Mouse (Mus musculus): Measurements from ENCODE around the gene Htr2c. TPM values are rescaled to one million over a fixed set of nuclear protein-coding genes. Genes with fewer than 3 reads are reported as not detected.

Htr2c gene
- 0.08 TPM in 1 of 2 replicates, not detected in the other for polyA plus RNA-seq (2016; fragmentation: Nextera tagmentation; extraction: Ambion mirVana)

- Histone ChIP-seq H3K27me3 (peaks cover 54% of the 10 kb centered on the region), H3K9ac (replicated peaks) (no peak within 1 kb of the TSS), H3K27ac (no peak within 1 kb of the TSS), H3K4me2 (peak within 1 kb of the TSS; percentile 57), H3K4me1 (replicated peaks) (no peaks in the 10 kb centered on the region), H3K36me3 (no peaks in the 10 kb centered on the region), H3K4me3 (replicated peaks) (peak within 1 kb of the TSS; percentile 31), H3K9me3 (no peaks in the 10 kb centered on the region)
- no peak; the same call in 1 of the 2 replicates for ATAC-seq (ENCODE audit: insufficient number of reproducible peaks, insufficient read depth, low FRiP score, low TSS enrichment, low read depth)
- 16% methylated on average over 27 of the region's 27 CpGs for WGBS
Measured at GRCm38 (mm10) chrX:146962258-146962913, at the start of gene Htr2c. TSS of gene Htr2c (plus strand) at chrX:146962513.

GRCm38 (mm10) chrX:146928251-146928650 is 34.1 kb upstream of the Htr2c start:
- no peaks in the 10 kb centered on the region for H3K4me1 ChIP-seq (replicated peaks)
- H3K4me2 ChIP-seq, result no peak overlapping the region
- no peak overlapping the region for H3K27ac ChIP-seq
- ATAC-seq (ENCODE audit: insufficient number of reproducible peaks, insufficient read depth, low FRiP score, low TSS enrichment, low read depth), result no peak
- H3K4me3 ChIP-seq (replicated peaks), result no peak overlapping the region
- H3K27me3 ChIP-seq, result no peaks in the 10 kb centered on the region
- WGBS, result 50% methylated on average over 1 of the region's 1 CpGs
- H3K9ac ChIP-seq (replicated peaks), result no peak overlapping the region
- H3K36me3 ChIP-seq, result no peaks in the 10 kb centered on the region
- H3K9me3 ChIP-seq, result no peaks in the 10 kb centered on the region

DNA sequence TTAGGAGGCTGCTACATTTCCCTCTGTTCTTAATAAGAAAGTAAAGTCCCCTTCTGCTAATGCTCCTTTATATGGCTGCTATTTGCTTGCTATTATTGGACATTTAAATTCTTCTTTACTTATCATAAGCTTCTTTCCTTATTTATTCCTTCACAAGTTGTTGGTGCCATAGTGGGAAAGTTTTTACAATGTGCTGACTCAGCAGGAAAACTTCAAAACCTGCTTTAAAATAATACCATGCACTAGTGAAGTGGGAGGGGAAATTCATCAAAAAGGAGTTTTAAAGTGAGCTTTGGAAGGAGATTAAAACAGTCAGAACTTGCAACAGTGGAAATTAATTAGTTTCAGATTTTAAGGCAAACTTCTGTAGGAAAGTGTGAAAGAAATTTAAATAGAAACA is 26.0 kb upstream of the Htr2c start:
- Histone ChIP-seq H3K4me1 (replicated peaks) (no peaks in the 10 kb centered on the region), H3K9me3 (no peaks in the 10 kb centered on the region), H3K27me3 (no peaks in the 10 kb centered on the region), H3K36me3 (no peaks in the 10 kb centered on the region), H3K27ac (no peak overlapping the region), H3K4me3 (replicated peaks) (no peak overlapping the region), H3K9ac (replicated peaks) (no peak overlapping the region), H3K4me2 (no peak overlapping the region)
- ATAC-seq (ENCODE audit: insufficient number of reproducible peaks, insufficient read depth, low FRiP score, low TSS enrichment, low read depth), result no peak

GRCm38 (mm10) chrX:146946216-146946886 is 16.0 kb upstream of the Htr2c start:
- no peak overlapping the region for H3K4me3 ChIP-seq (replicated peaks)
- H3K4me2 ChIP-seq, result no peak overlapping the region
- no peaks in the 10 kb centered on the region for H3K27me3 ChIP-seq
- no peaks in the 10 kb centered on the region for H3K4me1 ChIP-seq (replicated peaks)
- H3K27ac ChIP-seq, result no peak overlapping the region
- 85% methylated on average over 2 of the region's 2 CpGs for WGBS
- no peak for ATAC-seq (ENCODE audit: insufficient number of reproducible peaks, insufficient read depth, low FRiP score, low TSS enrichment, low read depth)
- H3K9ac ChIP-seq (replicated peaks), result no peak overlapping the region
- H3K36me3 ChIP-seq, result no peaks in the 10 kb centered on the region
- no peaks in the 10 kb centered on the region for H3K9me3 ChIP-seq

DNA sequence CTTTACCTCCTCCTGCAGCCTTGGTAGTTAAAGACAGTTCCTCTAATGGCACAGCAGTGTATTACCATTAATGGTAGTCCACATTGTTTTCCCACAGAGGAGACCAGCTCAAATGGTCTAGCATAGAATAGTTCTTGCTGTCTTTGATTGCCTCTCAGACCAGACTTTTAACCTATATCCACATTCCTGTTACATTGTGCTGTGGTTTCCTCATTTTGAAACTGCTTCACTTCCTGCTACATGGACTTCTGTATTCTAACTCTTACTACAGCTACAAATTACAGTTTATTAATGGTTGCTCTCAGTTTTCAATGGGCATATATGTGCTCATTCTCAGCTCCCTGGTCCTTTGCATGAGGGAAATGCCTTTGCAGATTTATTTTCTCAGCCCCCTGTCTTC is 15.3 kb upstream of the Htr2c start:
- Histone ChIP-seq H3K27ac (no peak overlapping the region), H3K4me2 (no peak overlapping the region), H3K4me3 (replicated peaks) (no peak overlapping the region), H3K9ac (replicated peaks) (no peak overlapping the region), H3K27me3 (no peaks in the 10 kb centered on the region), H3K9me3 (no peaks in the 10 kb centered on the region), H3K4me1 (replicated peaks) (no peaks in the 10 kb centered on the region), H3K36me3 (no peaks in the 10 kb centered on the region)
- no peak for ATAC-seq (ENCODE audit: insufficient number of reproducible peaks, insufficient read depth, low FRiP score, low TSS enrichment, low read depth)

DNA sequence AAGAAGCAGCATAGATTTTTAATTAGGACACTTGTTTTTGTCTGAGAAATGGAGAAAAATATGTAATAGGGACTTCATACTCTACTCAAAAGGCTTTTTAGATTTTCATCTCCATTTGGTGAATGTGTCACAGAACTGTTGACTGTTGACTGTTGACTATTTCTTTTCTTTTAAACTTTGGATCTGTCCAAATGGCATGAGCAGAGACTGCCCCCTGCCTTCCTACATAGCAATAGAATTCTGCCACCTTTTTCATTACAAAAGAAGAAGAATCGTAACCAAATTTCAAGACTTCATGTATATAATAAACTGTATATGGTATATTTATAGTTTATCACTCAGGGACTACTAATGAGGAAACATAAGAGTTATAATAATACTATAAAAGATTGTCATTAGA is 3.7 kb upstream of the Htr2c start:
- no peak overlapping the region for H3K9ac ChIP-seq (replicated peaks)
- no peak overlapping the region for H3K4me2 ChIP-seq
- H3K27ac ChIP-seq, result no peak overlapping the region
- ATAC-seq (ENCODE audit: insufficient number of reproducible peaks, insufficient read depth, low FRiP score, low TSS enrichment, low read depth), result no peak
- no peaks in the 10 kb centered on the region for H3K4me1 ChIP-seq (replicated peaks)
- peaks cover 43% of the 10 kb centered on the region for H3K27me3 ChIP-seq
- no peak overlapping the region for H3K4me3 ChIP-seq (replicated peaks)
- no peaks in the 10 kb centered on the region for H3K9me3 ChIP-seq
- H3K36me3 ChIP-seq, result no peaks in the 10 kb centered on the region
- 67% methylated on average over 1 of the region's 1 CpGs for WGBS

DNA sequence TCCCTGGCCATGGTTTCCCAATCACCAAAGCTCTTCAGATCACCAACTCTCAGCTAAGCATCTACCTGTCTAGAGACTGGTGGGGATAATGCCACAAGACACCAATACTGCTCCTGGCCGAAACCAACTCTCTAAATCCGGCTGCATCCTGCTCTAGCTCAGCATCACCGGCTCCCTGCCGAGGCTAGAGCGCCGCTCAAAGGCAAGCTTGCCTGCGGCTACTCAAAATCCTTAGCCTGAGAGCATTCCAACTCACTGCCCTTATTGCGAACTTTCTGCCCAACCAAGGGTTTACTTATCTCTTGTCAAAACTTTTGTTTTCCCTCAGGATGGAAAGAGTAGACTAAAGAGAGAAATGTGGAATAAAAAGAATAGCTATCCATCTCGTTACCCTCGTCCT is 2.4 kb upstream of the Htr2c start:
- H3K4me2 ChIP-seq, result no peak overlapping the region
- no peaks in the 10 kb centered on the region for H3K9me3 ChIP-seq
- 24% methylated on average over 10 of the region's 10 CpGs for WGBS
- no peak overlapping the region for H3K9ac ChIP-seq (replicated peaks)
- H3K27ac ChIP-seq, result no peak overlapping the region
- H3K36me3 ChIP-seq, result no peaks in the 10 kb centered on the region
- ATAC-seq (ENCODE audit: insufficient number of reproducible peaks, insufficient read depth, low FRiP score, low TSS enrichment, low read depth), result no peak
- no peak overlapping the region for H3K4me3 ChIP-seq (replicated peaks)
- no peaks in the 10 kb centered on the region for H3K4me1 ChIP-seq (replicated peaks)
- peaks cover 54% of the 10 kb centered on the region for H3K27me3 ChIP-seq

GRCm38 (mm10) chrX:146962914-146963547 is 718 bp downstream of the Htr2c start:
- H3K4me1 ChIP-seq (replicated peaks), result no peaks in the 10 kb centered on the region
- 13% methylated on average over 37 of the region's 37 CpGs for WGBS
- no peaks in the 10 kb centered on the region for H3K36me3 ChIP-seq
- H3K27me3 ChIP-seq, result peaks cover 54% of the 10 kb centered on the region
- no peak overlapping the region for H3K27ac ChIP-seq
- peak overlapping the region; percentile 57 for H3K4me2 ChIP-seq
- H3K4me3 ChIP-seq (replicated peaks), result peak overlapping the region; percentile 31
- no peaks in the 10 kb centered on the region for H3K9me3 ChIP-seq
- peak; percentile 47; the same call in 1 of the 2 replicates for ATAC-seq (ENCODE audit: insufficient number of reproducible peaks, insufficient read depth, low FRiP score, low TSS enrichment, low read depth)
- H3K9ac ChIP-seq (replicated peaks), result no peak overlapping the region

- ATAC-seq (ENCODE audit: insufficient number of reproducible peaks, insufficient read depth, low FRiP score, low TSS enrichment, low read depth), result no peak
- H3K27ac ChIP-seq, result no peak overlapping the region
- H3K36me3 ChIP-seq, result no peaks in the 10 kb centered on the region
- no peaks in the 10 kb centered on the region for H3K27me3 ChIP-seq
- H3K4me3 ChIP-seq (replicated peaks), result no peak overlapping the region
- no peaks in the 10 kb centered on the region for H3K4me1 ChIP-seq (replicated peaks)
- H3K9me3 ChIP-seq, result no peaks in the 10 kb centered on the region
- H3K4me2 ChIP-seq, result no peak overlapping the region
- H3K9ac ChIP-seq (replicated peaks), result no peak overlapping the region
- WGBS, result 64% methylated on average over 5 of the region's 5 CpGs
Measured at GRCm38 (mm10) chrX:146979931-146980330, 17.6 kb downstream of the Htr2c start.

DNA sequence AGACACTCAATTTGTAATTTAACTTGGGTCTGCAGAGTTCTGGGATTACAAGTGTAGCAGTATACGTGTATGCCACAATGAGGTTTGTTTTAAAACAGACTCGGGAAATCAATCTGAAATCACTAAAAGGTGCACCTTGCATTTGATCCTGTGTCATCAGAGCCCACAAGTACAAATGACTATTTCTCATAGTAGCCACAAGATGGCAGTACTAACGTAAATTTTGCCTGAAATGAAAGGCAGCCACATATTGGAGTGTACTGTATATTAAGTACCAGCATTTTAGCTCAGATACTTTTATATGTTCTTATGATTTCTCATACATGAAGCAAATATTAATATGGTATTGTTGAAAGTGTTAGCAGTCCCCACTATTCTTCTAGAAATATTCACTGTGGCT is 93.4 kb downstream of the Htr2c start:
- WGBS, result 20% methylated on average over 3 of the region's 3 CpGs

DNA sequence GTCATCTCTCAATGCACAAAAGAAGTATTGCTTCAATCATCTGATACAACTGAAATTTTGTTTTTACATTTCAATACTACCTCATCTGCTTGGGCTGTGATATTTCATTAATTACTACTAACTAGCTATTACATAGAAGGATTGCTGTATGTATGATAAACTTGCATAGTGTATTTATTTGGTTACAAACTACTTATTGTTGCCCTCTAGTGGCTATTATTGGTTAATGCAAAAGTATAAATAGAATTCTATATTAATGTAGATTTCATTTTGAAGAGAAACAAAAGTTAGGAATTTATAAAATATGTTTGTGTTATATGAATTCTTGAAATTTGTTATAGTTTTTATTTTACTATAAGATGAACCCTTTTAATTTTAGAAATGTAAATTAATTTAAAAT is 109.3 kb downstream of the Htr2c start:
- Histone ChIP-seq H3K36me3 (no peaks in the 10 kb centered on the region), H3K27me3 (no peaks in the 10 kb centered on the region), H3K9ac (replicated peaks) (no peak overlapping the region), H3K4me2 (no peak overlapping the region), H3K9me3 (no peaks in the 10 kb centered on the region), H3K27ac (no peak overlapping the region), H3K4me3 (replicated peaks) (no peak overlapping the region), H3K4me1 (replicated peaks) (no peaks in the 10 kb centered on the region)
- ATAC-seq (ENCODE audit: insufficient number of reproducible peaks, insufficient read depth, low FRiP score, low TSS enrichment, low read depth), result no peak

More for the DNA sequence above, 93.4 kb downstream of the Htr2c start:
- H3K4me2 ChIP-seq, result no peak overlapping the region
- H3K27me3 ChIP-seq, result no peaks in the 10 kb centered on the region
- no peaks in the 10 kb centered on the region for H3K36me3 ChIP-seq
- H3K9me3 ChIP-seq, result no peaks in the 10 kb centered on the region
- no peaks in the 10 kb centered on the region for H3K4me1 ChIP-seq (replicated peaks)
- no peak overlapping the region for H3K27ac ChIP-seq
- ATAC-seq (ENCODE audit: insufficient number of reproducible peaks, insufficient read depth, low FRiP score, low TSS enrichment, low read depth), result no peak
- no peak overlapping the region for H3K9ac ChIP-seq (replicated peaks)
- no peak overlapping the region for H3K4me3 ChIP-seq (replicated peaks)

Measured in limb, embryonic 12.5 days (tissue).